8 mouse cellular contexts compared by ENCODE assay signal in the genomic region with DNA sequence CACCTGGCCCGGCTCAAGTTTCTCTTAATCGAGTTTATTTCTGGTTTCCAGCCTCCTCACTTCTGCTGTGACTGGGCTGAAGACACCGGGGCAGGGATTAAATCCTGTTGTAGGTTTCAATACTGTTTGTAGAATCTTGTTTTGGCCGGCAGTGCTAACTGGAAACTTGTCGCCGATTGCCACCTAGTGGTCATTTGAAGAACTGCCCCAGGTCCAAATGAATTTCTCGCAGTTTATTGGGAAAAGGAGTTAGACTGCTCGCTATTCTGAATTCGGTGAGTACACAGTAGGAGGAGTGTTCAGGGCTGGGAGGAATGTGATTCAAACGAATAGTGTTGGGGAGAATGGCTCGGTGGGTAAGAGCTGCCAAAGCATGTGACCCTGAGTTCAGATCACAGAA. TPM values are rescaled to one million over a fixed set of nuclear protein-coding genes. Genes with fewer than 3 reads are reported as not detected.
DNase-seq lines count a peak whose midpoint lies in the region; ATAC-seq and TF ChIP-seq lines count a peak whose summit lies in the region.

No protein-coding gene starts in this region.

- peak; percentile 89 to 99 (median 94) for TF ChIP-seq CTCF in MEL (IDR thresholded peaks at IDR 0.05 in 2 of 3, conservative IDR thresholded peaks at IDR 0.05 in 1 of 3; ENCODE audit: control insufficient read depth in 1 of 3, insufficient read depth in 1 of 3, low read depth in 2 of 3, low read length in 3 of 3, poor library complexity in 1 of 3, severe bottlenecking in 1 of 3)

- peak overlapping the region in 1 of 2 experiments; percentile 8; a peak in 1 of 4 replicates for H3K4me3 ChIP-seq in MEL (ENCODE audit: control insufficient read depth in 1 of 2, insufficient read depth in 1 of 2, low read depth in 2 of 2, low read length in 2 of 2)
- H3K4me3 ChIP-seq in forebrain, embryonic 14.5 days (ENCODE audit: low read depth, low read length) = no peak overlapping the region
- H3K4me3 ChIP-seq in hindbrain, embryonic 14.5 days (replicated peaks; ENCODE audit: low read length) = no peak overlapping the region

- no peaks in the 10 kb centered on the region for H3K36me3 ChIP-seq in MEL (ENCODE audit: control insufficient read depth in 1 of 2, insufficient read depth in 2 of 2, low read length in 2 of 2)
- H3K36me3 ChIP-seq in forebrain, embryonic 14.5 days (ENCODE audit: control insufficient read depth, insufficient read depth, low read length) = no peaks in the 10 kb centered on the region
- H3K36me3 ChIP-seq in hindbrain, embryonic 14.5 days (replicated peaks; ENCODE audit: control insufficient read depth, insufficient read depth) = no peaks in the 10 kb centered on the region

- H3K27ac ChIP-seq in MEL (ENCODE audit: control insufficient read depth, low read depth, low read length) = no peak overlapping the region
- no peak overlapping the region for H3K27ac ChIP-seq in forebrain, embryonic 14.5 days (ENCODE audit: low read depth, low read length)
- H3K27ac ChIP-seq in hindbrain, embryonic 14.5 days = no peak overlapping the region

- H3K4me1 ChIP-seq in MEL (ENCODE audit: control insufficient read depth in 1 of 2, insufficient read depth in 2 of 2, low read length in 2 of 2) = 0 out of 4 replicates have a peak, but pooled peaks cover 0 to 2% of the 10 kb centered on the region in 2 experiments
- H3K4me1 ChIP-seq in forebrain, embryonic 14.5 days (ENCODE audit: control insufficient read depth, insufficient read depth, low read length) = no peaks in the 10 kb centered on the region
- H3K4me1 ChIP-seq in hindbrain, embryonic 14.5 days (replicated peaks; ENCODE audit: control insufficient read depth, insufficient read depth, low read length) = no peaks in the 10 kb centered on the region

- peak; percentile 50; the same call in 1 of the 2 replicates for ATAC-seq in forebrain, embryonic 14.5 days
- peak; percentile 46; the same call in 1 of the 2 replicates for ATAC-seq in hindbrain, embryonic 14.5 days (ENCODE audit: low FRiP score)

- H3K9me3 ChIP-seq in MEL (replicated peaks; ENCODE audit: insufficient read depth, low read length) = no peaks in the 10 kb centered on the region
- no peaks in the 10 kb centered on the region for H3K9me3 ChIP-seq in forebrain, embryonic 14.5 days (replicated peaks; ENCODE audit: control insufficient read depth, low read length)
- no peaks in the 10 kb centered on the region for H3K9me3 ChIP-seq in hindbrain, embryonic 14.5 days (ENCODE audit: control insufficient read depth, low read length)

- H3K4me2 ChIP-seq in forebrain, embryonic 14.5 days (ENCODE audit: low read length) = no peak overlapping the region
- H3K4me2 ChIP-seq in hindbrain, embryonic 14.5 days (replicated peaks) = no peak overlapping the region

- H3K79me2 ChIP-seq in MEL (ENCODE audit: control insufficient read depth, insufficient read depth, low read length, poor library complexity) = no peaks in the 10 kb centered on the region

- TF ChIP-seq RAD21 in MEL (IDR thresholded peaks at IDR 0.05; ENCODE audit: low read depth, low read length) = no peak; the same call in none of the 2 replicates

- peak; percentile 87 for DNase-seq in MEL (ENCODE audit: low read depth, low spot score)
- peak; percentile 84 for DNase-seq in c-Kit-positive CD71-positive TER-119-positive erythroid progenitor cells, embryonic 14.5 days (ENCODE audit: low spot score)
- peak; percentile 90 for DNase-seq in forebrain, embryonic 14.5 days (ENCODE audit: low spot score)
- DNase-seq in hindbrain, embryonic 14.5 days (ENCODE audit: low spot score) = peak; percentile 92
- peak; percentile 81 to 82 for DNase-seq in layer of hippocampus, postnatal 25 days (ENCODE audit: extremely low spot score in 1 of 2, low spot score in 1 of 2)
- DNase-seq in lung, postnatal 36 days = peak; percentile 88
- peak; percentile 80 for DNase-seq in right cerebral cortex, adult 18-20 months
- DNase-seq in urinary bladder, adult 2 months (ENCODE audit: low spot score) = peak; percentile 39

- TF ChIP-seq EP300 in MEL (IDR thresholded peaks at IDR 0.05; ENCODE audit: low read depth in 1 of 2, low read length in 2 of 2) = no peak

- TF ChIP-seq POLR2A in MEL (IDR thresholded peaks at IDR 0.05; ENCODE audit: control insufficient read depth in 1 of 2, insufficient read depth in 1 of 2, low read depth in 1 of 2, low read length in 2 of 2, poor library complexity in 1 of 2) = no peak

- 3% methylated on average over 11 of the region's 11 CpGs for WGBS in forebrain, embryonic 14.5 days
- 4% methylated on average over 11 of the region's 11 CpGs for WGBS in hindbrain, embryonic 14.5 days

- H3K27me3 ChIP-seq in MEL (ENCODE audit: control insufficient read depth in 1 of 2, insufficient read depth in 2 of 2, low read length in 2 of 2) = no peaks in the 10 kb centered on the region
- no peaks in the 10 kb centered on the region for H3K27me3 ChIP-seq in forebrain, embryonic 14.5 days (replicated peaks; ENCODE audit: control insufficient read depth, insufficient read depth, low read length)
- no peaks in the 10 kb centered on the region for H3K27me3 ChIP-seq in hindbrain, embryonic 14.5 days (ENCODE audit: control insufficient read depth, insufficient read depth, low read length)

- peak overlapping the region; percentile 49 for H3K9ac ChIP-seq in MEL (ENCODE audit: control insufficient read depth, low read depth, low read length, poor library complexity, severe bottlenecking)
- no peak overlapping the region for H3K9ac ChIP-seq in forebrain, embryonic 14.5 days (ENCODE audit: low read length)
- H3K9ac ChIP-seq in hindbrain, embryonic 14.5 days = no peak overlapping the region

TF ChIP-seq in MEL, 35 proteins besides CTCF, POLR2A, EP300 and RAD21 (continues in another document):
- TF ChIP-seq ELF1 (IDR thresholded peaks at IDR 0.05; ENCODE audit: low read depth, low read length) (no peak), RCOR1 (IDR thresholded peaks at IDR 0.05; ENCODE audit: low read depth, low read length) (no peak), SIN3A (IDR thresholded peaks at IDR 0.05; ENCODE audit: low read length) (peak; percentile 69), MYC (IDR thresholded peaks at IDR 0.05; ENCODE audit: low read depth, low read length) (0 out of 2 replicates have a peak, but pooled peaks have one; percentile 15), E2F4 (IDR thresholded peaks at IDR 0.05; ENCODE audit: borderline replicate concordance, low read depth, low read length) (no peak), TCF12 (IDR thresholded peaks at IDR 0.05; ENCODE audit: low read depth, low read length) (no peak), NELFE (IDR thresholded peaks at IDR 0.05; ENCODE audit: low read depth, low read length) (no peak), NRF1 (IDR thresholded peaks at IDR 0.05; ENCODE audit: insufficient read depth, low read depth, low read length, poor library complexity, severe bottlenecking) (no peak), MAZ (IDR thresholded peaks at IDR 0.05; ENCODE audit: low read depth, low read length) (no peak), MEF2A (IDR thresholded peaks at IDR 0.05; ENCODE audit: extremely low read depth, insufficient replicate concordance, low read depth, low read length, poor library complexity, severe bottlenecking) (no peak), BHLHE40 (IDR thresholded peaks at IDR 0.05; ENCODE audit: borderline replicate concordance, low read depth, low read length) (no peak), GABPA (IDR thresholded peaks at IDR 0.05; ENCODE audit: low read depth, low read length) (no peak), TAL1 (IDR thresholded peaks at IDR 0.05; ENCODE audit: low read length) (no peak), UBTF (IDR thresholded peaks at IDR 0.05; ENCODE audit: borderline replicate concordance, insufficient read depth, low read depth, low read length) (no peak), HCFC1 (IDR thresholded peaks at IDR 0.05; ENCODE audit: low read depth, low read length) (no peak)

RNA-seq across cellular contexts. Expression of a gene that starts 23.9 kb away (rescaled TPM):
- total RNA-seq in MEL (2012; rRNA removed) = 27.8 and 30.6 TPM in 2 replicates
- 10 to 100 TPM in 1 of 2 experiments, not detected in 1; 52.1 TPM for polyA plus RNA-seq in MEL (2012; ENCODE audit: insufficient read depth in 1 of 2, insufficient read length in 2 of 2, low read depth in 1 of 2, low replicate concordance in 2 of 2, missing spikeins in 1 of 2)
- polyA plus RNA-seq in forebrain, embryonic 14.5 days (2014; fragmentation: Nextera tagmentation; extraction: Ambion mirVana) = 11.4 and 15.7 TPM in 2 replicates
- 6.4 and 7.8 TPM in 2 replicates for polyA plus RNA-seq in hindbrain, embryonic 14.5 days (2014; fragmentation: Nextera tagmentation; extraction: Ambion mirVana)
- total RNA-seq in layer of hippocampus, postnatal 25 days (2021) = 1 to 10 TPM; 2.7 to 3.7 TPM
- polyA plus RNA-seq in urinary bladder, adult 2 months (2012; rRNA removed) = 21.2 and 24.4 TPM in 2 replicates

RNA-seq across cellular contexts. Expression of a gene that starts 35.0 kb away (rescaled TPM):
- 0.31 and 0.88 TPM in 2 replicates for total RNA-seq in MEL (2012; rRNA removed)
- 1 to 10 TPM in 1 of 2 experiments, not detected in 1; 2.7 TPM for polyA plus RNA-seq in MEL (2012; ENCODE audit: insufficient read depth in 1 of 2, insufficient read length in 2 of 2, low read depth in 1 of 2, low replicate concordance in 2 of 2, missing spikeins in 1 of 2)
- not detected in 2 replicates for polyA plus RNA-seq in forebrain, embryonic 14.5 days (2014; fragmentation: Nextera tagmentation; extraction: Ambion mirVana)
- not detected in 2 replicates for polyA plus RNA-seq in hindbrain, embryonic 14.5 days (2014; fragmentation: Nextera tagmentation; extraction: Ambion mirVana)
- total RNA-seq in layer of hippocampus, postnatal 25 days (2021) = not detected
- not detected in 2 replicates for polyA plus RNA-seq in urinary bladder, adult 2 months (2012; rRNA removed)

RNA-seq across cellular contexts. Expression of a gene that starts 35.1 kb away (rescaled TPM):
- 8.0 and 9.4 TPM in 2 replicates for total RNA-seq in MEL (2012; rRNA removed)
- polyA plus RNA-seq in MEL (2012; ENCODE audit: insufficient read depth in 1 of 2, insufficient read length in 2 of 2, low read depth in 1 of 2, low replicate concordance in 2 of 2, missing spikeins in 1 of 2) = 10 to 100 TPM; 30.7 to 53.8 TPM
- 18.4 and 21.3 TPM in 2 replicates for polyA plus RNA-seq in forebrain, embryonic 14.5 days (2014; fragmentation: Nextera tagmentation; extraction: Ambion mirVana)
- 27.8 and 30.5 TPM in 2 replicates for polyA plus RNA-seq in hindbrain, embryonic 14.5 days (2014; fragmentation: Nextera tagmentation; extraction: Ambion mirVana)
- total RNA-seq in layer of hippocampus, postnatal 25 days (2021) = 10 to 100 TPM; 43.4 to 45.7 TPM
- polyA plus RNA-seq in urinary bladder, adult 2 months (2012; rRNA removed) = 13.5 and 14.1 TPM in 2 replicates

RNA-seq across cellular contexts. Expression of a gene that starts 37.8 kb away (rescaled TPM):
- total RNA-seq in MEL (2012; rRNA removed) = 2.3 and 2.5 TPM in 2 replicates
- polyA plus RNA-seq in MEL (2012; ENCODE audit: insufficient read depth in 1 of 2, insufficient read length in 2 of 2, low read depth in 1 of 2, low replicate concordance in 2 of 2, missing spikeins in 1 of 2) = 1 to 10 TPM in 1 of 2 experiments, not detected in 1; 4.5 TPM
- 0.25 TPM in 1 of 2 replicates, not detected in the other for polyA plus RNA-seq in forebrain, embryonic 14.5 days (2014; fragmentation: Nextera tagmentation; extraction: Ambion mirVana)
- polyA plus RNA-seq in hindbrain, embryonic 14.5 days (2014; fragmentation: Nextera tagmentation; extraction: Ambion mirVana) = 0.50 and 0.53 TPM in 2 replicates
- total RNA-seq in layer of hippocampus, postnatal 25 days (2021) = under 1 TPM in 1 of 2 experiments, not detected in 1; 0.44 TPM
- polyA plus RNA-seq in urinary bladder, adult 2 months (2012; rRNA removed) = 0.14 and 0.21 TPM in 2 replicates

Comparison
In these comparisons a context has a peak if more than half of its experiments do, and no peak if none do; other contexts are left out.
1. DNase-seq: peak in every context shown above with its lines; median percentile 92 in hindbrain, embryonic 14.5 days; 90 in forebrain, embryonic 14.5 days; 88 in lung, postnatal 36 days; 87 in MEL; 84 in c-Kit-positive CD71-positive TER-119-positive erythroid progenitor cells, embryonic 14.5 days; 82 in layer of hippocampus, postnatal 25 days; 80 in right cerebral cortex, adult 18-20 months; 39 in urinary bladder, adult 2 months.